Mouse (Mus musculus) liver, postnatal 0 days (tissue): ENCODE data around the gene Lama5.

Experiments used
- CTCF ChIP-seq: sonication (generic); IDR thresholded peaks from 2 replicates; pipeline ENCODE4 v1.5.1; 2016; ENCODE audit warnings: antibody characterized with exemption, low read depth
- EP300 ChIP-seq: IDR thresholded peaks from 2 replicates; pipeline ENCODE4 v1.6.1; 2016; ENCODE audit warnings: antibody characterized with exemption, low read depth, mild to moderate bottlenecking

DNA sequence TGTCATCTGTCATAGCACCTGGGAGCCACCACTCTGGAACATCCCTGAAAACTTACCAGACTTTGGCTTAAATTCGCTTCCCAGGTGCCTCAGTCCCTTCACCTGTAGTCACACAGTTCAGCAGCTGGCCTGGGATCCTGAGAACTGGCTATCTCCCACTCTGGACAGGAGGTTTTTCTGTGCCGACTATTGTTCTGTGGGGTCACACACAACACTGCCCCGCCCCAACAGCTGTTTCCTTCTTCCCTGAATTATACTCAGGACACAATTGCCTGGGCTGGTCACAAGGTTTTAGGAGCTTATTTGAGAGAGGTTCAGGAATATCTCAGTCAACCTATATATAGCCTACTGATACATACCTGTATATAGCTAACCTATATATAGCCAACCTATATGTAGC, 36.8 kb upstream of the Lama5 start:
- TF ChIP-seq CTCF: no peak
- TF ChIP-seq EP300: no peak
